Mouse (Mus musculus): ENCODE measurements around the gene Mbnl2. TPM values are rescaled to one million over a fixed set of nuclear protein-coding genes. Genes with fewer than 3 reads are reported as not detected.
A peak's percentile ranks its signal among the peaks of the same experiment; 100 is the strongest.

The Mbnl2 gene
- total RNA-seq, 2 experiments from 2014 or later, result 126 to 132 TPM

DNA sequence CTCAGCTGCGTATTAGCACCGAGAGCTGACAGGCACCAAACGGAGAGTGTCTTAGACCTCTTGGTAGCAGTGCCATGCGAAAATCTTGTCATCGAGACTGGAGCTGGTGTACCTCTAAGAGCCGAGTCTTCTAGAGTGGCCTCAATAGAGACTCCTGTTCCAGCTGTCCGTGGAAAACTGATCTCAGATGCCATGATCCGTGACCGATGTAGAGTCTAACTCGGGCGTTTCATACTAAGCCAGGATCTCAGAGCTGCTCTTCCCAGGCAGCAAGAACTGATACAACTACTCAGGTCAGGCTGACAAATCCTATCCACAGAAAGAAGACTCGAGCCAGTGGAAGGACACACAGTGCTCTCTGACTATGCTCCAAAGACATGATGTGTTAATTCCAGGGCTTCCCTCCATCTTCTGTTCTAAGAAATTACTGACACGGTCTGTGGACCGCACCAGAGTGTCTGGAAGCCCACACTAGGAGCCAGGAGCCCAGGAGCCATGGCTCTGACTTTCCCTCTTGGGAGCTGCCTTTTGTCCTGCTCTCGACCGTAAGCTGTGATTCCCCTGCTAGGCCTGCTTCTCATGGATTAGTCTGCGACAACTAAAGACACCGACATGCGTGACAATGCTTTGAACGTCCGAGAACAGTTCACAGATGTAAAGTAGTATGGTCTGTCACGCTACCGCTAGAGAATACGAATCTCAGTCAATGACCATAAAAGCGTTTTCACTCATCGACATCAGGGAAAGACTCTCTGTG, 106.1 kb downstream of the Mbnl2 start:
- DNase-seq (ENCODE audit: low spot score in 2 of 2), result no peak

DNA sequence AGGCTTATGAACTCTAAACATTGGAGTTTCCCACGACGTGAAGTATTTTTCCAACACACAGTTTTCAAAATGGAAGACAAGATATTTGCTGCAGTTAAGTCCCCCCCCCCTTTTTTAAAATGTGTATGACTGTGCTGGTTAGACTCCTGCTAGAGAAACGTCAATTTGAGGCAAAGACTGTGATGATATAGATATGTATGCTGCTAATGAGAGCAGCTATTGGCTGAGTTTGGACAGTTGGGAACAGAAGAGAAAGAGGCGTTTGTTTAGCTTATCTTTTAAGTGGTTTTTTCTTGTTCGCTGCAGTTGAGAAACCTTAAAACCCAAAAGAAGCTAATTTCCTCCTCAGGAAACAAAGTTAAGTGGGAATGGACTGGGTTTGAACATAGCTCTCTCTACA, 106.7 kb downstream of the Mbnl2 start:
- DNase-seq (ENCODE audit: low spot score in 2 of 2), result no peak

GRCm38 (mm10) chr14:120383186-120383851, 107.8 kb downstream of the Mbnl2 start:
- no peak for DNase-seq (ENCODE audit: low spot score in 2 of 2)

DNA sequence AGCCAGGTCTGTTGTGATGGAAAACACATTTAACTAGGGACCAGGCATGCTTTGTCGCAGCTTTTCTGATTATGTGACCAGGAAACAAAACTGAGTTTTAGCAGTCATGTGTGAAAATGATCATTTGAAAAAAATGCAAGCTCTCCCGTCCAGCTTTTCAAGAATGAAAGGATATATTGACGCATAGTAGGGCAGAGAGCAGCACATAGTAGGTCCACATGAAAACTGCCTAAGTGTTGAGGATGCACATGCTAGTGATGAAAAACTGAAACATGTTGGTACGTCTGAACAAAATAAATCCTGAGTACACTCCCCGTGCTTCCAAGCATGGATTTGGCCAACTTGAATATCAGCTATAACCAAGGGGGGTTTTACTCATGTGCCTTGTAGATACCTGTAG, 109.1 kb downstream of the Mbnl2 start:
- DNase-seq (ENCODE audit: low spot score in 2 of 2), result no peak

- DNase-seq (ENCODE audit: low spot score in 2 of 2), result no peak
These were observed 111.8 kb downstream of the Mbnl2 start for GRCm38 (mm10) chr14:120387293-120387692.

- DNase-seq (ENCODE audit: low spot score in 2 of 2), result peak; percentile 31 to 55
These were observed 113.6 kb downstream of the Mbnl2 start for GRCm38 (mm10) chr14:120388818-120389691.

- DNase-seq (ENCODE audit: low spot score in 2 of 2), result no peak
These were observed 114.9 kb downstream of the Mbnl2 start for GRCm38 (mm10) chr14:120390231-120390944.

DNA sequence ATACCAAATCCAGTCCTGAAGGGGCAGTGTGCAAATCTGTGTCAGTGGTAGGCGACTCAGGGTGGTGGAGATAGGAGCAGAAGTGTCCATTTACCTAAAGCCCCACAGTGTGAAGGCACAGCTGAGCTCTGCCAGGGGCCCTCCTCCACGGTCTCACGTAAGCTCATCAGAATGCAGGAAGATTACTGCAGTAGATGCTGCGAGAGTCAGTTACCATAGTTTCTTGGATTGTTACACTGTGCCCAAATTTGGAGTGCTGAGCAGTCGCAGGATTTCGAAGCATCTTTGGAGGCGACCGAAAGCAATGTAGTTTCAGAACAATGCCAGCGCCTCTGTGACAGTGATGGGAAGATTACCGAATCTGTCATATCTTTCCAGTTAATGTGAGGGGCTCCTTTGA, 116.2 kb downstream of the Mbnl2 start:
- peak; percentile 27 to 43 for DNase-seq (ENCODE audit: low spot score in 2 of 2)

DNA sequence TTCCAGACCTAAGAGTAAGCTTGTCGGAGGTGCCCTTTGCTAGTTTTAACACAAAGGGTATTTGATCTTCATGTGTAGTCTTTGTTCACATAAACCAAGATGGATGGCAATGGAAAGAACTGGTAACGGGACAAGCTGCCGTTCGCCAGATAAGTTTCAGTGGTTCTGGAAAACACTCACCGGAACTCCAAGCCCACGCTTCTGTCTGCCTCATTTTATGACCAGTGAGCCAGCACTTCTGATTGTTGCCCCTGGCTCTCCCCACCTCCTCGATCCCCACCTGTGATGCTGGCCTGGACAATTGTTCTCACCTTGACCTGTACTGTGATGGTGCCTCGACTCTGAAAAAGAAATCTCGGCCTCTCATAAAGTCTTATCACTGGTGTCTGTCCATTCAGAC, 117.0 kb downstream of the Mbnl2 start:
- no peak for DNase-seq (ENCODE audit: low spot score in 2 of 2)

- no peak for DNase-seq (ENCODE audit: low spot score in 2 of 2)
These were observed 118.0 kb downstream of the Mbnl2 start for GRCm38 (mm10) chr14:120393441-120393840.

- no peak for DNase-seq (ENCODE audit: low spot score in 2 of 2)
These were observed 118.7 kb downstream of the Mbnl2 start for GRCm38 (mm10) chr14:120394216-120394615.

GRCm38 (mm10) chr14:120394827-120395226, 119.4 kb downstream of the Mbnl2 start:
- no peak for DNase-seq (ENCODE audit: low spot score in 2 of 2)

DNA sequence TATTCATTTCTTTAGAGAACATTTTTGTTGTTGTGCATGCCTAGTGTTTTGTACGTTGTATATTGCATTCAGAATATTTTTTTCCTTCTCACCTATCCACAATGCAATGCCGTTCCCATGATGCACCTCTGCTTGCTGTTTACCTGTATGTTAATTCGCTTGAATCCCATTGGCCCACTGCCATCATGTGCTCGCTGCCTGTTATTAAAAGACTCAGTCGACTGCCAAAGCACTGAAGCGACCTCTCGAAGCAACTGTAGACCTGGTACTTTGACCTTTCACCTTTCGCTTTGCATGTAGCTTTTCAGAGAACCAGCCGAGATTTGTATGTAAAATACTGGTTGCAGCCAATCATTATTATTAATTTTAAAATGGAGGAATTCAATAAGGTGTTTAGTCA, 120.0 kb downstream of the Mbnl2 start:
- DNase-seq (ENCODE audit: low spot score in 2 of 2), result no peak

GRCm38 (mm10) chr14:120397871-120398647, 122.6 kb downstream of the Mbnl2 start:
- peak; percentile 78 to 84 for DNase-seq (ENCODE audit: low spot score in 2 of 2)

DNA sequence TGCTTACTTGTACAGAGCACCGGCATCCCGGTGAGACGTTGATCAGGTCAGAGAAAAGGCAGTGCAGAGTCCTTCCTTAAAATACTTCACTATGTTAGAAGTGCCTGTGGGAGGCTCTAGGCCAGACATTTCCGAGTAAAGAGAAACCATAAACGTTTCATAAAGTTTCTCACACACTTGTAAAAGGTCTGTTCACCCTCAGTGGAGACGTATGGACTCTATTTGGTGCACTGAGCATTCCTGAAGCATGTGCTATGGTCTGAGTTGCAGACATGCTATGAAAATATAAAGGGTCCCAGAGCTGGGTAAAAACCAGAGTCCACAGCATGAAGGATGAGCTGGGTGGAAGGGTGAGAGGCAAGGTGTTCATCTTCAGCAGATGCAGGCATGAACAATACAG, 124.1 kb downstream of the Mbnl2 start:
- no peak for DNase-seq (ENCODE audit: low spot score in 2 of 2)

- DNase-seq (ENCODE audit: low spot score in 2 of 2), result no peak
These were observed 125.7 kb downstream of the Mbnl2 start for GRCm38 (mm10) chr14:120401158-120401557.

DNA sequence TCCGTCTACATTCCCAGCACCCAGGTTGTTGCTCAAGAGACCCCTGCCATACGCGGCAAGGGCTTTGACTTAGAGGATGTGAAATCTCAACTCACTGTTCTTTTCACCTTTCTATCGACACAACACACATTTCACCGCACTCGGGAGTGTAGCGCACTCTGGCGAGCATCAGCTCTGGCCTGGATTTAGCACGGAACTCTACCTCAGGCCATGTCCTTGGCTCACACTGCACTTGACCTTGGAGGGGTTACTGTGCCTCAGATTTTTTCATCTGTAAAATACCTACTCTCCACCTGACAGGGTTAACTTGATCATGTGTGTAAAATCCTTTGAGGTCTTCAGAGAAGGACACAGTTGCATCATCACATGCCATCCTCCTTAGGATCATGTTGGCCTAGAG, 127.2 kb downstream of the Mbnl2 start:
- no peak for DNase-seq (ENCODE audit: low spot score in 2 of 2)

DNA sequence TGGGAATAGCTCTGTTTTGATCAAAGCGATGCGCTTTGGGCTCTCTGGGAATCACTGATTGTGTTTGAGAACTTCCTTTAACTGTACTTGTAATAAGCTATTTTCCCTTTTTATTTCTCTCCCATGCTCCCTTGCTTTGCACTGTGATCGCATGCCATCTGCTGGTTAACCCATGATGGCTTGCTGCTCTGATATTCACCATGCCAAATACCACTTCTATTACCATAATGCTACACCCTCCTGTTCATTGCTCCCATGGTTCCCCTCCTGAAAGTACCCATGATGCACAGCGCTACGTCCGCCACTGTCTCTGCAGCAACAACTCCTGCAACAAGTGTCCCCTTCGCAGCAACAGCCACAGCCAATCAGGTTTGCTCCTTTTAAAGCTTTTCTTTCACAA, 128.9 kb downstream of the Mbnl2 start:
- DNase-seq (ENCODE audit: low spot score in 2 of 2), result no peak

DNA sequence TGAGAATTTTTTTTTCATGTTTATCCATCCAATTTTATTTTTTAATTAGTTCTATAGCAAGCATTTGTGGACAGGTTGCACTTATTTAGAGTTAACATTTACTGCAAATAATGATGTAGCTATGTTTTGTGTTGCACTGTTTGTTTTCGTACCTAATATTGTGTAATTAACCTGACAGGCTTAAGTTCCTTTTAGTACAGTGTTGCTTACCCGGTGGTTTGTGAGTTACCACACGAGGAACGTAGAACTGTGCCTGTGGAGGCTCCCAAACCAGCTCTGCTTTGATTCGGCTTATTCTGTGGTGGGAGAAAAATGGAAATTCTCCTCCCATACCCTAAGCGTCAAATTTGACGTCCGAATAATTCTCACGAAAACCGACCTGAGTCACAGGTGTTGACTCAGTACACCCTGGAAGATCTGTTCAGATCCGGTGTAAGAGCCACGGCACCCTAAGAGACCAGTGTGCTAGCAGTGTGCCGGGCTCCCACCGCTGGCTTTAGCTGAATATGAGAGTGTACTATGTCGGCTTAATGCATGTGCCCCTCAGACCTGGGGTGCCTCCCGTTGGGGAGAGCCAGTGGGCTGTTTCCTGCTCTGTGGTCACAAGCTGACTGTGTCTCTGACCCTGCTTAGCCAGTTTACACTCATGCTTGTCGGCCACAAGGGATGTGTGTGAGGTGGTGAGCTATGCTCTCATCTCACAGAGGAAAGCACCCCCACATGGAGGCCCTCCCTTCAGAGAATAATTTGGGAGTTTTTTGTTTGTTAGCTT, 129.5 kb downstream of the Mbnl2 start:
- DNase-seq (ENCODE audit: low spot score in 2 of 2), result no peak

DNA sequence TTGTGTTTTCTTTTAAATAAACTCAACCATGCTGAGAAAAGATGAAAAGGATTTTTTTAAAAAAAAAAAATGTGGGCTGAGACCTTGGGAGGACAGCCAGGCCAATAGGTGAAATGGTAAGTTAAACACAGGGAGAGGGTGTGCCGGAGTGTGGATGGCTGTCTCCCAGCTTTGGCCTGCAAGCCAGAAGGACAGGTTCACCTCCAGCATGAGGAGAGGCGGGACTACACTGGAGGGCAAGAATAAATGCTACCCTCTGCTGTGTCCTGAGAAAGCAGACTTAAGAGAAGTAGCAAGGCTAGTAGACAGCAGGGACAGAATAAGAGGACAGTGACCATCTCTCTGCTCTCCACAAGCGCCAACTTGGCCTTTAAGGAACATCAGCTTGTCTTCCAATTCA, 130.1 kb downstream of the Mbnl2 start:
- DNase-seq (ENCODE audit: low spot score in 2 of 2), result no peak

Data from layer of hippocampus, postnatal 10 days (tissue).